Mouse (Mus musculus) liver, embryonic 14.5 days (tissue): ENCODE measurements at regions not wholly inside any gene's neighbourhood (a gene's known extent, or its start where the extent isn't known, plus 50 kb on each side); places are given as distances from the start of the nearest gene placed in this dataset.

Experiments used
- ATAC-seq: fragments of 200-750 bp; cut with Nextera tagmentation; 2 replicates; pipeline ENCODE4 v1.8.0; 2017; ENCODE audit warnings: moderate number of reproducible peaks, mild to moderate bottlenecking, moderate library complexity; ENCODE audit not compliant: insufficient read depth
- DNase-seq, 3 experiments: peaks; one replicate each; pipeline ENCODE4 v3.0.0-alpha.2; 2012 to 2013; ENCODE audit warnings: low read depth in 3 of 3, low spot score in 3 of 3
- H3K27ac ChIP-seq: fragments of 300-500 bp; sonication (generic); 2 replicates; pipeline ENCODE4 v1.5.1; 2014; ENCODE audit warnings: moderate library complexity, mild to moderate bottlenecking, control low read depth, inconsistent platforms
- H3K27me3 ChIP-seq: fragments of 300-500 bp; sonication (generic); 2 replicates; pipeline ENCODE4 v1.6.1; 2014; ENCODE audit warnings: mild to moderate bottlenecking, low read length, moderate library complexity; ENCODE audit not compliant: control insufficient read depth, insufficient read depth
- H3K36me3 ChIP-seq: fragments of 300-500 bp; sonication (generic); replicated peaks from 2 replicates; pipeline ENCODE4 v1.6.1; 2014; ENCODE audit warnings: low read depth; ENCODE audit not compliant: control insufficient read depth, insufficient read depth
- H3K4me1 ChIP-seq, 2 experiments: fragments of 200-500 bp in 1 of 2; fragments of 300-500 bp in 1 of 2; sonication (generic) in 1 of 2; replicated peaks; 2 replicates each; pipeline ENCODE4 v1.6.1; 2012 to 2014; ENCODE audit warnings: antibody characterized with exemption in 1 of 2, inconsistent platforms in 1 of 2, low read length in 1 of 2; ENCODE audit not compliant: control insufficient read depth in 2 of 2, insufficient read depth in 2 of 2
- H3K4me2 ChIP-seq: fragments of 300-500 bp; sonication (generic); 2 replicates; pipeline ENCODE4 v1.6.1; 2014; ENCODE audit warnings: low read depth, mild to moderate bottlenecking, control low read depth, moderate library complexity
- H3K4me3 ChIP-seq, 2 experiments: fragments of 200-500 bp in 1 of 2; fragments of 300-500 bp in 1 of 2; sonication (generic) in 1 of 2; 2 replicates each; pipeline ENCODE4 v1.5.1; 2012 to 2014; ENCODE audit warnings: low read depth in 2 of 2, low read length in 2 of 2, mild to moderate bottlenecking in 2 of 2, control low read depth in 1 of 2, inconsistent platforms in 1 of 2, moderate library complexity in 1 of 2; ENCODE audit not compliant: insufficient read depth in 1 of 2
- H3K9ac ChIP-seq: fragments of 300-500 bp; sonication (generic); replicated peaks from 2 replicates; pipeline ENCODE4 v1.6.1; 2014; ENCODE audit warnings: mild to moderate bottlenecking, control low read depth, moderate library complexity
- H3K9me3 ChIP-seq: fragments of 300-500 bp; sonication (generic); 2 replicates; pipeline ENCODE4 v1.6.1; 2016; ENCODE audit warnings: low read length, mixed read lengths; ENCODE audit not compliant: control insufficient read depth
- CTCF ChIP-seq: IDR thresholded peaks from 2 replicates; pipeline ENCODE4 v1.5.1; 2016; ENCODE audit warnings: antibody characterized with exemption, low read depth, control low read depth
- EP300 ChIP-seq: IDR thresholded peaks from 2 replicates; pipeline ENCODE4 v1.6.1; 2016; ENCODE audit warnings: antibody characterized with exemption, low read depth
- WGBS: fragments of 180-500 bp; shearing (Covaris S2); extraction: QIAGEN DNeasy Blood & Tissue Kit; methylation state at CpG from one replicate; pipeline ENCODE4 v1.1.7; 2014; ENCODE audit not compliant: insufficient replicate concordance; 5-methylcytosine and 5-hydroxymethylcytosine counted together

DNA sequence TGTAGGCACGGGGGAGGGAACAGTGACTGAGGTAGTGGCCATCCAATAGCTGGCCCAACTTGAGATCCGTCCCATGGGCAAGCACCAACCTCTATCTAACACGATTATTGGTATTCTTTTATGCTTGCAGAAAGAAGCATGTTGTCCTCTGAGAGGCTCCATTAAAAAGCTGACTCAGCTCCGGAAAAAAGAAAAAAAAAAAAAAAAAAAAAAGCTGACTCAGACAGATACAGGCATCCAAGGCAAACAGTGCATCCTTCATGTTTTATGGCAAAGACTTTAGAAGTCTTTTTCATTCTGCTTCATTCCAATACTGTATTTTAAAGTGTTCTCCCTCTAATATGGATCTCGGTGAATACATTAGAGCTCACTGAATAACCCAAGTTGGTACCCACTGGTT, 162.0 kb upstream of the Sphkap start:
- no peak for DNase-seq
- no peak for TF ChIP-seq CTCF
- Histone ChIP-seq H3K4me1 (no peaks in the 10 kb centered on the region), H3K9me3 (no peaks in the 10 kb centered on the region), H3K27ac (no peak overlapping the region), H3K4me3 (no peak overlapping the region), H3K27me3 (no peaks in the 10 kb centered on the region), H3K36me3 (no peaks in the 10 kb centered on the region), H3K9ac (no peak overlapping the region), H3K4me2 (no peak overlapping the region)
- WGBS, result 42% methylated on average over 5 of the region's 5 CpGs
- ATAC-seq, result no peak

DNA sequence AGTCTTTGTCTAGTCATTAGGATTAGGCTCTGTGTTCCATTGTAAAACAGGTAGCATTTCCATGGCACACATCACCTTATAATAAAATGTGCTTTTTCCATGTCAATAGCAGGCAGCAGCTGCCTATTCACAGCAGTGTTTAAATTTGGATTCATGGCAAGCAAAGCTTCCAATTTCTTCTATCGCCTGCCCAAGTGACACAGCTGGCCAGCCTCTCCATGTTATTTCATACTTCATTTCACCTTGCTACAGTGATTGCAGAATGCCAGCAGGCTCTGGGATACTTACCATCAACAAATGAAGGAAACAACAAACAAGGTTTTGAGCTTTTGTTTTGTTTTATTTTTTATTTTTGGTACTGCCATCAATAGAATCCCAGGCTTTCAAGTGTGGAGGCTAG, 160.7 kb upstream of the Sphkap start:
- WGBS, result 70% methylated on average over 1 of the region's 1 CpGs
- no peaks in the 10 kb centered on the region for H3K27me3 ChIP-seq
- TF ChIP-seq CTCF (no peak), EP300 (no peak)
- ATAC-seq (no peak), DNase-seq (no peak)
- no peaks in the 10 kb centered on the region for H3K9me3 ChIP-seq
- H3K36me3 ChIP-seq, result no peaks in the 10 kb centered on the region
- no peak overlapping the region for H3K27ac ChIP-seq
- no peak overlapping the region for H3K4me3 ChIP-seq
- no peak overlapping the region for H3K9ac ChIP-seq
- no peak overlapping the region for H3K4me2 ChIP-seq
- no peaks in the 10 kb centered on the region for H3K4me1 ChIP-seq

DNA sequence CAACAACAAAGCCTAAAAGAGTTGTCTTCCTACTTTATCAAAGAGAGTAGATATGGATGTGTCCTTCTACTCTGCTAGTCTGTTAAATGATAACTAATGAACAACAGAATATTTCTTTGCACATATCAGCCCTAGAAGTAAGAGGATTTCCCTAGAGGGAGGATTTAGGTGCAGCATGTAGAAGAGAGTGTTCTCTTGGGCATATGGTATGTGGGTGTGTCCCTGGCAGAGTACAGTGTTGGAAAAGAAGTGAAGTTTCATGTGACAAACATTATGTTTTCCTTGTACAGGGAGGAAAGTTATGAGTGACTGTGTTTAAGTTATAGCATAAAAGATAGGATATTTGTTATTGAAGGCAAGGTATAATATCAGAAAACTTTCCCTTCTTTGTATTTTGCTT, 143.6 kb upstream of the Sphkap start:
- no peaks in the 10 kb centered on the region for H3K9me3 ChIP-seq
- ATAC-seq, result no peak

DNA sequence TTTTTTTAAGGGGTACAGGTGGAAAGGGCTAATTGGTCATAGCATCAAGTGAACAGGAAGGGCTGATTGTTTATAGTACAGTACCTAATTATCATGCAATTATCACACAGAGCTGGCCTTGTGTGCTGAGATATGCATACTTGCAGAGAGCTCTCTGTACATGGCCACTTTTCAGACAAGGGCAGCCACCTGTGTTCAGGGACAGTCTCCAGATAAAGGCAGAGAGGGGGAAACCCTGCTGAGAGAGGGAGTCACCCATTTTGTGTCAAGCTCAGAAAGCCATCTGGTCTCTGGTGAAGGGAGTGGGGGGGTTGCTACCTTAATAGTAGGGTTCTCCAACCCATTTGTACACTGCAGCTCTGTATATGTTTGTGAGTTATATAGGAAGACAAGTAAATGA, 127.5 kb upstream of the Sphkap start:
- Histone ChIP-seq H3K9me3 (no peaks in the 10 kb centered on the region), H3K27ac (no peak overlapping the region), H3K9ac (no peak overlapping the region), H3K36me3 (no peaks in the 10 kb centered on the region), H3K4me1 (no peaks in the 10 kb centered on the region), H3K4me2 (no peak overlapping the region), H3K27me3 (no peaks in the 10 kb centered on the region), H3K4me3 (no peak overlapping the region)
- DNase-seq (no peak), ATAC-seq (no peak)
- no peak for TF ChIP-seq EP300
- TF ChIP-seq CTCF, result no peak

More for the DNA sequence above, 143.6 kb upstream of the Sphkap start:
- DNase-seq, result no peak
- Histone ChIP-seq H3K4me1 (no peaks in the 10 kb centered on the region), H3K4me3 (no peak overlapping the region), H3K27me3 (no peaks in the 10 kb centered on the region), H3K9ac (no peak overlapping the region), H3K36me3 (no peaks in the 10 kb centered on the region), H3K27ac (no peak overlapping the region), H3K4me2 (no peak overlapping the region)
- TF ChIP-seq EP300 (no peak), CTCF (no peak)

DNA sequence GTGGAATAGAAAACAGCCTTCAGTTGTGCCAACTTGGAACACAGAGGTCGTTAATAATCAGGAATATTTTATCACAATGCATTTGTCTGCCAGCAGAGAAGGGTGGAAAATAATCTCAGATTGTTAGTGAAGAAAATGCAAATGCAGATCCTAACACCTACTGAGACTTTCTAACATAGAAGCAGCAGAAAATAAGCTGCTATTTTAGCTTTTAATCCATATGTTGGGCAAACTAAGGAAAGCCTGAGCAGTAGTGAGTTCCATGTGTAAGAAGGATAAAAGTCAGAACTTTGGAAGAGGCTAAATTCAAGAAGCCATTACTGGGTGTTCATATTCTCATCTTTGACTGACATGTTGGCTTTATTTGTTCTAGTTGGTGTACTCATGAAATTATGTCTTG, 119.8 kb upstream of the Sphkap start:
- ATAC-seq, result no peak
- H3K9me3 ChIP-seq, result no peaks in the 10 kb centered on the region
- no peak overlapping the region for H3K4me3 ChIP-seq
- no peaks in the 10 kb centered on the region for H3K36me3 ChIP-seq
- DNase-seq, result no peak
- no peak overlapping the region for H3K4me2 ChIP-seq
- TF ChIP-seq CTCF, result no peak
- no peak for TF ChIP-seq EP300
- 7% methylated on average over 1 of the region's 1 CpGs for WGBS
- no peaks in the 10 kb centered on the region for H3K4me1 ChIP-seq
- no peak overlapping the region for H3K9ac ChIP-seq
- H3K27me3 ChIP-seq, result no peaks in the 10 kb centered on the region
- no peak overlapping the region for H3K27ac ChIP-seq

DNA sequence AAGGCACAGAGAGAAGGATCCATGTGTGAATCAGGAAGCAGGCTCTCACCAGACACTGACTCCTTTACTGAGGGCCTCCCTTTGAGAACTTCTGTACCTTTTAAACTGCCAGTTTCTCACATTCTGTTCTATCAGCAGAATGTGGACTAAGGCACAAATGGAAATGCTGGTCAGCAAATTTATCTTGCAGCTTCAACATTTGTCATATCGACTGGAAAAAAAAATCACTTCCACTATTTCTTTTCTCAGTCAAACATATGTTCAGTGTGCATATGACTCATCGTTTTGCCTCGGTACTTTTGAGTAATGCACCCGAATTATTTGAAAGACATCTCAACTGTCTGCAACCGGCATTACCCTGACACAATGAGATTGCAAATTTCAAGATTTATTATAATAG, 101.4 kb upstream of the Sphkap start:
- Histone ChIP-seq H3K27ac (no peak overlapping the region), H3K9ac (no peak overlapping the region), H3K9me3 (no peaks in the 10 kb centered on the region), H3K4me2 (no peak overlapping the region), H3K4me3 (no peak overlapping the region), H3K36me3 (no peaks in the 10 kb centered on the region), H3K27me3 (no peaks in the 10 kb centered on the region), H3K4me1 (no peaks in the 10 kb centered on the region)
- 58% methylated on average over 5 of the region's 5 CpGs for WGBS
- ATAC-seq (no peak), DNase-seq (no peak)
- TF ChIP-seq CTCF, result no peak
- TF ChIP-seq EP300, result no peak
